Mouse (Mus musculus) adrenal gland, postnatal 14 days (tissue): ENCODE measurements around the gene Cdyl. TPM values are rescaled to one million over a fixed set of nuclear protein-coding genes. Genes with fewer than 3 reads are reported as not detected.

Experiments
- DNase-seq: peaks from one replicate; pipeline ENCODE4 v3.0.0; 2021; ENCODE audit warnings: mixed read lengths
- long read RNA-seq, 2 experiments: library from polyadenylated mRNA; stranded (forward); transcript quantifications; one replicate each; pipeline ENCODE4 v2.0.0; 2021
- total RNA-seq: library from RNA; stranded (reverse); gene quantifications from 2 replicates; pipeline ENCODE4 v1.2.3, GENCODE M21; 2021

The Cdyl gene
- 20.2 and 24.9 TPM in 2 replicates for total RNA-seq
- long read RNA-seq, experiment 1, transcript Cdyl-202 (7 exons, 3,575 nt), result major isoform, 15 of 20 reads
- long read RNA-seq, experiment 1, partial matches to known transcripts, result 1 of 20 reads
- long read RNA-seq, experiment 1, other reads (novel, unspliced or antisense), result 4 of 20 reads
- long read RNA-seq, experiment 2, transcript Cdyl-202 (7 exons, 3,575 nt), result major isoform, 7 of 18 reads
- long read RNA-seq, experiment 2, partial matches to known transcripts, result 2 of 18 reads
- long read RNA-seq, experiment 2, other reads (novel, unspliced or antisense), result 9 of 18 reads

DNA sequence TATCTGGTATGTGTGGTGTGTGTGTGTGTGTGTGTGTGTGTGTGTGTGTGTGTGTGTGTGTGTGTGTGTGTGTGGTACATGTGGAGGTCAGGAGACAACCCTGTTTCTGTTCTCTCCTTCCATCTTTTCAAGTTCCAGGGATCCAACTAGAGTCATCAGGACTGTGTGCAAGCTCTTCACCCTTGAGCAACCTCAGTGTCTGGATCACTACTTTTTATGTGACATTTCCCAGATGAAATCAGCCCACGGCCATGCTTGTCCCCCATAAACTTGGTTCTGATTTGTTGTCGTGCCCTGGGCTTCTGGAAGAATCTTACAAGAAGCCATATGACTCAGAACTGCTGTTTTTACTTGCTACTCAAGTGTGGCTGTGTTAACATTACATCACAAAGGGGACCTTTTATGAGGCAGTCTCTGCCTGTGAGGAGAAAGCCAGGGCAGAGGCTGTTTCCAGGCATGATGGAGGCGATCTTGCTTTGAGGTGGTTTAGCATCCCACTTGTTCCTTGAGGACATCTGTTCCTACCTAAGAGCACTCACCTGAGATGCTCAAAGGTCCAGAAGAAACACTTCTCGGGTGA, at the start of gene Cdyl:
Cdyl (plus strand) TSS at position 428 of the 580 bp plus-strand sequence.
- DNase-seq, result no peak

DNA sequence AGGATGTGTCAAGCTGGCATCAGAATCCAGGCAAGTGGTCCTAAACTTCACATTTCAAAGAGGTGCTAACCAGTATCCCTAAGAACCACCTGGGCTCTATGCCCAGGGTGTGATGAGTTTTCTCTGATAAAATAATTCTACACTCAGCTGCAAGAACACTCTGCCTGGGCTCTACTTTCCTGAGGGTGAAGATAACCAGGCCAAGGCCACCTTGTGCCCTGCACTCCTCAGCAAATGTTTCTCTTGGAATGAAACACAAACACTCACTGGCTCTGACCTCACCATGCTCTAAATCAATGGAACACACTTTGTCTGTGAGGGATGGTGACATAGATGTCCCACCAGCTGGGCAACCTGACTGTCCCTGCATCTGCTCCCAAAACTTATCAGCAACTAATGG, 48.9 kb upstream of the Cdyl start:
- peak; percentile 49 for DNase-seq

DNA sequence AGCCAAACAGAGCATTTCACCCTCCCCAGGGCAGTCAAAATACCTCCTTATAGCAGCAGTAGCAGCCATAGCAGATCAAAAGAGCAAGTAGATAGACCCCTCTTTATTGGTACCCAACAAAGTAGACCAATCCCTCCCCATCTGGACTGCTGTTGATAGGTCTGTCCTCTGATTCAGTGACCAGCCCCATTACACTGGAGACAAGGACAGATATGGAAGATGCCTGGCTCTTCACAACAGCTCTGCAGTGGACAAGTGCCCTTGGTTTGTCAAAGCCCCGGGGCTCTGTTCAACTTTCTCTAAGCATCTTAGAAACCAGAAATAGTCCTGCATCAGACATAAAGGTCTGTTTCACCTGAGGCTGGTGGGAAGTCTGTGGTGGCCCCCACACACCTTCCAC, 47.1 kb upstream of the Cdyl start:
- DNase-seq, result no peak

DNA sequence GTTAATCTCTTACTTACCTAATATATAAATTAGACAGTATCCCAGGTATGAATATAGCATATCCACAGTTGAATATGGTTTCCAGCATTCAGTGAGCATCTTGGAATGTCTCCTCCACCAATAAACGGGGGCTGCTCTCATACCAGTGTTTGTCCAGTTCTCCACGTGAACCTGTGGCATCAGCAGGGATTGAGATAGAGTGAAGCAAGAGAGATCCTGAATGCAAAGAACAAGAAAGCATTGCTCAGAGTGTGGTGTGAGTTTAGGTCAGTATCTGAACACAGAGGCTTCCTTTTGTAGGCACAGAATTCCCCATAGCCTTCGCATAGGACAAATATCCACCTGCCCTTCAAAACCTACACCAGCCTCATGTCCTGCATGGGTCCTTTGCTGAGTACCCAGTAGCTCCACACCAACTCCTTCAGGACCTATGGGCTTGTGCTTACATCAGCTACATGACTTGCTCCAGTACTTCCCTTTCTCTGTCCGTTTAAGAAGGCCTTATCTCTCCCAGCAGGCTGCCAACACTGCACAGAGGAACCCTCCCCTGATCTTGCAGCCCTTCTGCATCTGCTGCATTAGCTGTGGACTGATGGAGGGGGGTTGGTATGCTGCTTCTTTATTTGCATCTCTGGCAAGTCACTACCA, 44.7 kb upstream of the Cdyl start:
- DNase-seq, result no peak

DNA sequence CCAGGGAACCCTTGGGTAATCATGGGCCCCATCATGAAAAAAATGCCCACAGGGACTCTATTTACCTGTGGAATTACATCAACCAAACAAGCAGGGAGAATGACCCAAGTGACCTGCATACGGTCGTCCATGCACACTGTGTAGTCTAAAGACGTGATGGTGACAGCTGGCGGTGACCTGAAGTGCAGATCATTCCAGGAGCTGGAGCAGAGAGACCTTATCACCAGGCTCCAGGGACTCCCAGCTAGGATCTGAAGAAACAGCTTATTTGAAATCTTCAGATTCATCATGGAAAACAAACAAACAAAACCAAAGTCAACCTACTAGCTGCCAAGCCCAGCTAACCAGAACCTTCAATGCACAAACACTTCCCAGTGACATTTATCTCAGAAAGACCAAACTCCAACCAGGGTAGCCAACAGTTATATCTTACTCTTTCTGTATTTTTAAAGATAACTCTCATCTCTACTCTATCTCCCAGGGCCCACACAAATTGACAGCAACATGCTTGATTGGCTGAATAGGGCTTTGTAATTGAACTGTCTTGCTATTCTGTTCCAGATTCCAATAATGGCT, 43.0 kb upstream of the Cdyl start:
- DNase-seq, result no peak

DNA sequence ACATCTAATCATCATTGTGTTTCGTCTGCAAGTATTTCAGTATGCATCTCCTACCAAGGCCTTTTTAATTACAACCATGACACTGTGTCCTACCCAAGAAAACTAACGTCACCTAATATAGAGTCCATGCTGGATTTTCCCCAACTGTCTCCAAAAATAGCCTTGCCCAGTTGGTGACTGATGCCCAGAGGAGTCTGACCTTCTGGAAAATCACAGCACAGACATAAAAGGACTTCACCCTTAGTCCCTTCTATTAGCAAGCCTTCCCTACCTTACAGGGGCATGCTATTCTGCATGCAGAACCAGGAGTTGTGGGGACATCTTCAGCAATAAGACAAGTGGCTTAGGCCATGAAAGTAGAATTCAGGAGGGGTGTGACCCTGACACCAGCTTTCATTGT, 40.3 kb upstream of the Cdyl start:
- no peak for DNase-seq

DNA sequence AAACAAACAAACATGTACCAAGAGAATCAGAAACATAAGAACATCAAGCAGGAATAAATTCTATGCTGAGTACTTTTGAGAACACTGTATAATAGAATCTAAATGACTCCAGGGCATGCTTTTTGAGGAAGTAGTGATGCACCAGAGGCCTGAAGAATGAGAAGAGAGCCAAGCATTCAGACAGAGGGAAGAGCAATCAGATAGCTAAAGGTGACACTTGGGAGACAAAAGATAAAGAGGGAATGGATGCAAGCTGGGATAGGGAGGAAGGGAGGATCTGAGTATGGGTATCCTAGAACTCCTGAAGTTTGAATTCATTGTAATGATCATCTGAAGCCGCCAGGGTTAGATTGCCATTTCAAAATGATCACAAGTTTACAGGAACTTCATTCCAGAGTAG, 38.9 kb upstream of the Cdyl start:
- DNase-seq, result no peak

DNA sequence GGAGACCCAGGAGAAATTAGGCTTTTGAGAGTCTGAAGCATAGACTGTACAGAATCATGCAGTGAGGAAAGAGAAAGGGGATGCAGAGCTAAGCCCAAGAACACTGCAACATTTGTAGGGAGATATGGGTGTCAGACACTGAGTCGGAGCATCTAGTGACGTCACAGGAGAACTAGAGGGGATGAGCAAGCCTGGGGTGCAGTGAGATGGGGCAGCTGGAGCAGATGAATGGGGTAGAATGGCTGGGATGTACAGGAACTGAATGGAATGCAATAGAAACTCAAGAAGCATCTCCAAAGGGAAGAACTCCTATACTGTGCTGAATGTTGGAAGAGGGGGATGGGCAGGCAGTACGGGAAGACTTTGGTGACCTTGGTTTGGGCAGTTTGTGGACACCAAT, 34.8 kb upstream of the Cdyl start:
- DNase-seq, result no peak

DNA sequence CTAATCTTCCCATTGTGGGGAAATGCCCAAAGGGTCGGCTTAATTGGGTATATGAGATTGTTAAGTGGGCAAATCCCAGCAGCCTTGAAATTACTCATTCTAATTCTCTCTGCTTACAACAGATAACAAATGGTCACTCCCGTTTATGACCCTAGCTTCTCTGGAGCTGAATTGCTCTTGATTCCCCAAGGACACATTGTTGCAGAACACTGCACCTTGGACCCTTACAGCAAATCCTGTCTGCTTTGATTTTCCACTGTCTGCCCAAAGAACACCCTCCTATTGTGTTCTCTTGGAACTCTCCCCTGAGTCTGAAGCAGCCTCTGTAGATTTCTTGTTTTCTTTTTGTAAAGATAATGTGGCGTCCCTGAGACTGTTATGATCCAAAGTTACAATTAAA, 34.1 kb upstream of the Cdyl start:
- DNase-seq, result no peak

DNA sequence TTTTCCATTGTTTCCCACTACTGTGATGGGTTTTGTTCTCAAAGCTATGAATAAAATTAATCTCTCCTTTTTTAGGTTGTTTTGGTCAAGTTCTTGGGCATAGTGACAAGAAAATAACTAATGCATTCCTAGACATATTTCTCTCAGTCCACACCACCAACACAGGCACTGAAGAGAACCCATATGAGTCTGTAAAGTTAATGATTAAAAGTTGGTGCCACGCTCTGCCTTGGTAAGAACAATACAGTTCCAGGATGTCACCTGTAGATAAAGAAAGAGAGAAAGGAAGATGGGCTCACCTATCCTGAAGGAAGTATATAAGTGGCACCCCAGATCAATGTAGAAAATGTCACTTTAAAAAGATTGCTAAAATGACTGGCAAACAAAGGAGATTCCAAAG, 32.3 kb upstream of the Cdyl start:
- no peak for DNase-seq

DNA sequence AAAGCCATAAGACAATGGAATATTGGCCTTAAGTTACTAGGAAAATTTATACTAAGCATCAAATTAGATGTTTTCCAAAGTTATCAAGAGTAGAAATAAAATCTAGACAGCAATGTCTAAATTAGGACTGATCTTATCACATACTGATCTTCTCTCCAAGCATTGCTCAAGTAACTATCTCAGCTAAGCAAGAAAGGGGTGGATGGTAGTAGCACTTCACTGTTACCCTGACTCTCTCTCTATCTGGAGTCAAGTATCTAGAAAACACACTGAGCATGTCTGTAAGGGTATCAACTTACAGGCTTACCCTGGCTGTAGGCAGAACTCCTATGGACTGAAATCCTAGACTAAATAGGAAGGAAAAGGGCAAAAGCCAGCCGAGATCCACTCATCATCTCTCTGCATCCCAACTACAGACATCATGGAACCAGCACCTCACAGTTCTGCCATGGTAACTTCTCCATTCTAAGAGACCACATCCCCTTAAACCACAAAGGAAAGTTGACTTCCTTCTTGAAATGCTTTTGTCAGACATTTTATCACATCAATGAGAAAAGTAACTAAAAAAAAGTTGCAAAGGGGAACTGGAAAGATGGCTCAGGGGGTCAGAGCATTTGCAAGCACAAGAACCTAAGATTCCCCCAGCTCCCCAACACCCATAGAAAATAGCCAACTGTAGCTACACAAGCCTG, 12.4 kb upstream of the Cdyl start:
- no peak for DNase-seq

DNA sequence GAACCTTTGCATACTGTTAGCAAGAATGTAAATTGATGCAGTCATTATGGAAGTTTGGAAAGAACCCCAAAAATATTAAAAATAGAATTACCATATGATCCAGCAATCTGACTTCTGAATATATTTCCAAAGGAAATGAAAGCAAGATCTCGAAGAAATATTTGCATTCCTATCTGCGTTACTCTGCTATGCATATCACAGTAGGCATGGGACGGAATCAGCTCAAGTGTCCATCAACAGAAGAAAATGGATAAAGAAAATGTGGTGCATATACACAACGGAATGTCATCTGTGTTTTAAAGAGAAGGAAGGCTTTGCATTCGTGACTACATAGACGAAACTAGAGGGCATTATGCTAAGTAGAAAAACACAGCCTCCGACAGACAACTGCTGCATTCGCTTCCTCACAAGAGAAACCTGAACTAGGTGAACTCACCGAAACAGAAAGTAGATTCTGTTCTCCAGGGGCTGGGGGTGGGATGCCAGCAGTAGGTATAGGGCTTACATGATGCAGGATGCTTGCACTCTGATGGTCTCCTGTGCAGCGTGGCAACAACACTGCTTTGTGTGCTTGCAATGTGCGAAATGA, 9.3 kb upstream of the Cdyl start:
- no peak for DNase-seq

DNA sequence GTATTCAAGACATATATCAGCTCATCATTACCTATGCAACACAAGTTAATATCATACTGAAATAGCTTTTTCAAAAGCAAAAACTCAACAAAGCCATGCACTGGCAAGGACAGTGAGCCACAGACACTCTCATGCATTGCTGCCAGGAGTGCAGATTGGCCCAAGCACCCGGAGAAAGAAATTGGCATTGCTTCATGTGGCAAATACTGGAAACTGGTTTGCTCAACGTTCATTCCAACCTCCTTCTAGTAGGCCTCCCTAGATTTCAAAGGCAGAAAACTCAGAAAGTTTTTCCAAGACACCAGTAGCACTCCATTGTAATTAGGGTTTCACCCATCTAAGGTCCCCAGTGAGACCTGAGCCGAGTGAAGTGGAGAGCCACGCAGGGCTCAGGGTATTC, 6.8 kb upstream of the Cdyl start:
- peak; percentile 37 for DNase-seq

DNA sequence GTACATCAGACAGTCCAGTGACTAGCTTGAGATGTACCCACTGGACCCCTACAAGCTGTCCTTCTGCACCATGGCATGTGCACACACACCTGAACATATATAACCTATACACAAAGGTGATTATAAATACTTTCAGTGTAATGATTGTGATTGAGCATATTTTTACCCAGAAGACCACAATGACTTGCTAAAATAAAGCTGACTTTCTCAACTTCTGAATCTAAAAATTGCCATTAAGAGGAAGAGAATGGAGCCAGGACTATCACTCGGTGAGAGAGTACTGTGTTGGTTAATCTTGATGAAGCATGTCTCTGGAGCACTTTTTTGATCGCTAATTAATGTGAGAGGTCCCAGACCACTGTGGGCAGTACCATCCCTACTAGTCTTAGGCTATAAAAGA, 2.8 kb upstream of the Cdyl start:
- no peak for DNase-seq

DNA sequence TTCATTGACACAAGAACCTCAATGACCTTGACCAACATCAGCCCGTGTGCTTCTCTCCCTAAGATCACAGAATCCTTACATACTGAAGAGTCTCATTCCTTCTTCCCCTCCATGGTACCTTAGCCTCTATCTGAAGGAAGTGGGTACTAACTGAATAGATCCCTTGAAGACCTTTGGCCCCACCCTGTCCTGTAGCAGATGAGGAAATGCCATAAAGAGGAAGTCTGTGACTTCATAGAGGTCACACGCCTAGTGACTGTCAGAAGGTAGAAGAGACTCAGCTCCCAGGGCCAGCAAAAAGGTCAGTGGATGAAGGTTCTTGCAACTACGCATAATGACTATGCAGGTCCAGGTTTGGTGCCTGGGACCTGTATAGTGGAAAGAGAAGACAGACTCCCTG, 5.8 kb downstream of the Cdyl start:
- DNase-seq, result no peak

DNA sequence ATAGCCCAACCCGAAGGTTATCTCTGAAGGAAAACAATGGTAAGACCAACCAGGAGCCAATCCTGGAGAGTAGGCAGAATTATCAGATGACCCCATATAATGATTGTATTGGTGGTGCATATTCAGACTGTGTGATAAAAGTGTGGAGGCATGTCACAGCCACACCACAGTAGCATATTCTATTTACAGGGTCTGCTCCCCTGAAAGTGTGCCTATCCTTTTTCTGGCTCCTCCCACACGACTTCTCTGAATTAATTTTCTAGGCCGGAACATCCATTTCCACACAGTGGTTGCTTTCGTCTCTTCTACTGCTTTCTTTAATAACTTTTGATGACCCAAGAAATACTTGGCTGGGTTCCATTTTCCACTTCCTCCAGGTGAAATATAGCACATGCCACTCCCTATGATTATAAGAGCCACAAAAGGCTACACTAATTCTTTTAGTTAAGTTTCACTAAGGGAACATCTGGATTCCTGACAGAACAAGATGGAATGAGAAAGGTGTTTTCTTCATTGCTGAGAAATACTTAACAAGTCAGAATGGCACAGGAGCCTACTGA, 10.4 kb downstream of the Cdyl start:
- DNase-seq, result no peak

DNA sequence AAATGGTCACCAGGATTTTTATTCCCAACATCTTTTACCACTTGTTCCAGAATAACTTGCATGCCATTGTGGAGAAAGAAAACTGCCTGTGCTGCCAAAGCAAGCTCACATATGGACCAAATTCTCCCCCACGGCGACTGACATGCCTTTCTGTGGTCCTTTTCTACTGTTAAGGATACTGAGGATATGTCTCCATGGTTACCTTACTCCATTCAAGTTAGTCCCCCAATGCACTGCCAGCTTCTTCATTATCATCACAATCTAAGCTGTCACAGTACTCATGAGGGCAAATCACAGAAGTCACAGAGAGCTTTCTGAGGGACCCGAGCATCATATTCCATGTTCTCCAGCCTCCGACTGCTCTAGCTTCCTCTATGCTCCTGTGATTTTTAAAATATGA, 11.2 kb downstream of the Cdyl start:
- DNase-seq, result no peak

DNA sequence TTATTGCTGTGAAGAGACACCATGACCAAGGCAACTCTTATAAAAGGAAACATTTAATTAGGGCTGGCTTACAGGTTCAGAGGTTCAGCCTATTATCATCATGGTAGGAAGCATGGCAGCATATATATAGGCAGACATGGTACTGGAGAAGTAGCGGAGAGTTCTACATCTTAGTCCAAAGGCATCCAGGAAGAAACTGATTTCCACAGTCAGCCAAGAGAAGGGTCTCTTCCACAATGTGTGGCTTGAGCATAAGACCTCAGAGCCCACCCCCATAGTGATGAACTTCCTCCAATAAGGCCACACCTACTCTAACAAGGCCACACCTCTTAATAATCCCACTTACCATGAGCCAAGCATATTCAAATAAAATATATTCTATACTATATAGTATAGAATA, 17.3 kb downstream of the Cdyl start:
- no peak for DNase-seq

DNA sequence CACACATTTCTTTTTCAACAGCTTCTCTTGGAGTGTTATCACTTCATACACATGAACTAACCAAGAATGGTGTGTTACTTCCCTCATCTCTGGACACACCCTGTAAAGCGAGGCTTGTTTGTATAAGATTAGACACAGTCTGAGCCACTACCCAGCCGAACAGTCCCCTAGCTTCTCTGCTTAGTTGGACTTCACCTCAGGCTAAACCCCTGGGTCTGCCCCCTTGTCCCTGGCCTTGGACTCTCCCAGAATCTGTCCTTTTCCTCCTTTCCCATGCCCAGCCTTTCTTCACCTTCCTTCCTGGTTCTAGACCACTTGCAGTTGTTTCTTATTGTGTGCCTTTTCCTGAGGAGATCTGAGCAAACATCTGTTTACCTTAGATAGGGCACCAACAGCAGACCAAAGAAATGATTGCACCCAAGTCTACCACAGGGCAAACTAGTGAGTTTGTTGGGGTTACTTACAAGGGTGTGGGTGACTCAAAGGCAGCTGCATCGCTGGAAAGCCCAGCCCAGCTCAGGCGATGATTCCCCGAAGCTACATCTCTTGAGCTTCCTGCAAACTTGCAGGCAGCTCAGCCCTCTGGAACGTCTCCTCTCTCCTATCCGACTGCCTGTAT, 17.9 kb downstream of the Cdyl start:
- DNase-seq, result no peak

DNA sequence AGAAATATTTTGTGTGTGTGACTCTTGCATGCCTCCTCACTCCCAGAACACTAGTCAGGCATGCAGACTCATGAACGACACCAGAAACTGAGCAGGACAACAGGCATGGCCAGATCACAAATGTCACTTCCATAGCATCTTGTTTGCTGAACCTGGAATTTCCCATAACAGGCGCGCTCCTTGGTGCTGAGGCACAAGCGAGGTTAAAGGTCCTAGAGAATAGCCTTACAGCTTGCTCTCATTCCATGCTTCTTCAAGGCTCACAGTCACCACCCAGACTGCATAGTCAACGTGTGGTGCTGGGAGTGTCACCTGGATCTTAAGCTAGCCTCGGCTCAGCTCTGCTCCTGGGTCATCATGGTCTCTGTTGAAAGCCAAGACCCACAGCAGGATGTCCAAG, 19.1 kb downstream of the Cdyl start:
- no peak for DNase-seq

DNA sequence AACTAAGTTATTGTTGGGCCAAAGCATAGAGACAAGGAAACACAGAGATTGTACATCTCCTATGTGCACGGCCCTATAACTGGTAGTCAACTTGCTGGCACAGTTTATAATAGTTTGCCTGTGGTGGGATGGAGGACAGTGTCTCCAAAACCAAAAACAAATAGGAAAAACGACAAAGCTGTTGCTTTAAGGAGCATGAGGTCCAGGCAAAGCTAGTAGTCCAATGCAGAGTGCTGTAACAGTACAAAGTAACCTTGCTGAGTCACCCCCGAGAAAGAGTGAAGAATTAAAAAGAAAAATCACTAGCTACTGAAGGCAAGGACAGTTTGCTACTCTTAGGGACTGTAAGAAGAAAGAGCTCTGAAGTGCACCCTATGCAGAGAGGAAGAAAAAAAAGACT, 21.7 kb downstream of the Cdyl start:
- DNase-seq, result no peak

DNA sequence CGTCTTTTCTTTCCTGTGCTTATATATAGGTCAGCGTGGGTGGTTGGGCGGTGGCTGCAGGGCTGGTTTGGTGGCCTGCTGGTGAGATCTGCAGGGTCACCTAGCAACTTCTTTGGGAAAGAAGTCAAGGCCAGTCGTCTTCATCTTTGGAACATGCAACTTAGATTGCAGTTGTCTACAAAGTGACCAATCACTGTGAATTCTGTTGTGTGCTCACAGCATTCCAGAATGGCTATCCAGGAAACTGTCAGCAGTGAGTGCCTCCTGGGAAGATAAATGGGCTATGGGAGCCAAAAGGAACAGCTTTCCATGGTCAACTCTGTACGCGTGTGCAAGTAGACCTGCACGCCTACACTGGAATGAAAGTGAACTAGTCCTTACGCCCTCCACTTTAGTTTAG, 26.6 kb downstream of the Cdyl start:
- DNase-seq, result peak; percentile 64
